Mouse (Mus musculus) monocyte, adult 5-6 weeks (primary cell): ENCODE measurements around the gene Fgfr2. TPM values are rescaled to one million over a fixed set of nuclear protein-coding genes. Genes with fewer than 3 reads are reported as not detected.
"Not testable (repeated sequence)": the region's sequence is repeated elsewhere in the genome, so short reads cannot be mapped to it uniquely, and the experiment has no call there.

Experiments
- ATAC-seq: fragments of 153-309, 156-312 bp; replicated peaks from 2 replicates; pipeline ENCODE4 v1.8.0; 2017; ENCODE audit warnings: mild to moderate bottlenecking; ENCODE audit not compliant: low TSS enrichment, insufficient number of reproducible peaks, severe bottlenecking, poor library complexity, low FRiP score
- total RNA-seq: library from RNA; stranded (forward); fragments of 200-1000, 200-491, 200-594 nt; gene quantifications from 3 replicates; pipeline ENCODE4 v1.2.3, GENCODE M21; 2017

Fgfr2 gene
- total RNA-seq, 1 experiment from 2014 or later, result not detected

DNA sequence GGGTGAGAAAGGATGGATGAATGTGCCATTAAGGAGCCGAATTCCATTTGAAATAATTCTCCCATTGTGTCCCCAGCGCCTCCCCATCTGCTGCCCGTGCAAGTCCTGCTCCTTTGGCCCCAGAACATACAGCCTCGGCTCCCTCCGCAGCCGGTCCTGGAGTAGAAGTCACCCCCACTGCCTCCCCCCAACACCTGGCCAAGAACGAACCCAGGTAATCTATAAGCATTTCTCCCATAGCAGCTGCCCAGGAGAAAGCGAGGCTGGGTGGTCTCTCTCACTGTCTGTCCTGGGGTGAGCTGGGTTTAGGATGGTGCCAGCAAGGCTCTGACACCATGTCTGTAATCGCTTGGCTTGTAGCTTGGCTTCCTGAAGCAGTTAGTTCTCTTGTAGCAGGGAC is 2448.6 kb downstream of the Fgfr2 start:
- no peak for ATAC-seq

DNA sequence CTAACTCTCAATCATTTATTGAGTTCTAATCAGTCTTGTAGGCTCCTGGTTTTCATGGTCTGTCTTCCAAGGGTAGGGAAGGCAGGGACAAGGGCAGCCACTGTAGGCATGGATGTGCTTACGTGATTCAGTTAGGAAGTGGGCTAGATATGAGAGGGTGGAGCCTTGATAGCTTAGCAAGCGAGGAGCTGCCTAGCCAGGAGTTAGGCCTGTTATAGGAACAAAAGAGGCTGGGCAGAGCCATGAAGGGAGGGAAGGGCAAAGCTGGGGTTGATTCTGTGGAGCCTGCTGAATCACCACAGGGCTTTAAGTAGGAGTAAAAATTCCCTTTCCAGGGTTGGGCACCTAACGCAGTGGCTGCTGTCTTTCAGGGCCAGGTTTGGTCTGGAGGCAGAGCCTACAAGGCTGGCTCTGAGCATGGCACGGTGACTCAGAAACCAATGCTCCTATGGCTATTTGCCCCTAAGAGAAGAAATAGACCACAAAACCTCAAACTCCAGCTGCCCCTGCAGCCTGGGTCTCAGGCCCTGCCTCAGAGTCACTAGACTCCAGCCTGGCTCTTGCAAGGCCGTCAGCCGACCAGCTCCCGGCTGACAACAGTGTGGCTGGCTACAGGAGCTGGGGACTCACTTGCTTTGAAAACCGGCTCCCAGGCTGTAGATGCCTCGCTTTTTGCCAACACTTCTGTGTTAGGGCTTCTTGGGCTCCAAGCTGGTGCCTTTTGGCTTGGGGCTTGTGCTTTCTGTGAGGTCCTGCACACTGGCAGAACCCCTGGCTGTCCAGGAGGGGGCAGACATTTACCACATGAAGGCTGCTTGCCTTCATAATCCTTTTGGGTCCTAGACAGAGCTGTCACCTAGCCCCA is 2449.7 kb downstream of the Fgfr2 start:
- ATAC-seq, result no peak

DNA sequence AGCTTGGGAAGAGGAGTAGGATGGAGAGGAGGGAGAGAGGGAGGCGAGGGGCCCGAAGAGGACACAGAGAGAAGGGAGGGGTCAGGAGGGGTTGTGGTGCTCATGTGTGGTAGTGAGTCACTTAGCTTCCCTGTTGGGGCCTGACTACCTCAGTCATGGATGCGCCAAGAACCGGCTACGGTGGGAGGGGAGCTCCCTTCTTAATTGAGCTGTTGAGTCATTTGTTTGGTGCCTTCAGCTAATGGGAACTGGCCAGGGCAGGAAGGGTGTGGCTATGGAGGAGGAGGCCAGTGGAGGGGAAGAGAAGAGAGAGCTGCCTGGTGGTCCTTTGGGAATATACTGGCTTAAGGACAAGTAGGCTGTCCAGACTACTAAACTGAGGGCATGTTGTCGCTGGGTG is 2451.8 kb downstream of the Fgfr2 start:
- no peak for ATAC-seq

DNA sequence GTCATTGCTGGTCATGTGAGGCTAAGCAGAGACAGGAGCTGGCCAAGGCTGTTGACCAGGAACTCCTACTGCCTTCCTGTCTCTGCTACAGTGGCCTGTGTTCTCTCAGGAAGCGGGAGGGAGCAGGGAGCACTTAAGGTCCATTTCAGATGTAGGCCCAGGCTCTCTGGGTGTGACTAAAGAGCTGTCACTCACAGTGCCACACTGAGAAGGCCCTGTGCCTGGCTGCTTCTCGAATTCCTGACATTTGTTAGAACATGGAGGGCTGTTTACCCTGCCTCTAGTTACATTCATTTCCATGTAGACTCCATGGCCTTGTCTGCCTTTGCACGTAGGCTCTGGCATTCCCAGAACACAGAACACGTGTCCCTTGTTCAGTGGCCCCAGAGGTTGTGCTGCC is 2452.8 kb downstream of the Fgfr2 start:
- ATAC-seq, result no peak

DNA sequence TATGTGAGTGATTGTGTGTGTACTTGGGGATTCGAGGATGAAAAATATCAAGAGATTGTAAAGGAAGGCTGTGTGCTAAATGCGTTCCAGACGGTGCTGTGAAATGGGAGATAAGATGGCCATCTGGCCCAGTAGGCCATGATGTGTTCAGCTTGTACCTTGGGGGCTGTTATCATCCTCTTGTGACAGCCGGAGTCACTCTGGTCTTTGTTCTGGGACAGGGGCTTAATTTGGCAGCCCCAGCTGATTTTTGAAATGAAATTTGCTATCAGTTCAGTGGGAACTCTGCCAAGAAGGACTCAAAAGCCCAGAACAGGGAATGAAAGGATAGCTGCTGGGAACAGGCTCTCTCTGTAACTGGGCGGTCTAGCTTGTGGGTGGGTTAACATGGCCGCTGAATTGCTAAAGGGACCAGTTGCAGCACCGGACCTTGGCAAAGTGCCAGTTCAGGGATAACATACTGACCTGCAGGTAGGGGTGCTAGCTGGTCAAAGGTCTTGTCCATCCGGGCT is 2453.7 kb downstream of the Fgfr2 start:
- ATAC-seq, result no peak

DNA sequence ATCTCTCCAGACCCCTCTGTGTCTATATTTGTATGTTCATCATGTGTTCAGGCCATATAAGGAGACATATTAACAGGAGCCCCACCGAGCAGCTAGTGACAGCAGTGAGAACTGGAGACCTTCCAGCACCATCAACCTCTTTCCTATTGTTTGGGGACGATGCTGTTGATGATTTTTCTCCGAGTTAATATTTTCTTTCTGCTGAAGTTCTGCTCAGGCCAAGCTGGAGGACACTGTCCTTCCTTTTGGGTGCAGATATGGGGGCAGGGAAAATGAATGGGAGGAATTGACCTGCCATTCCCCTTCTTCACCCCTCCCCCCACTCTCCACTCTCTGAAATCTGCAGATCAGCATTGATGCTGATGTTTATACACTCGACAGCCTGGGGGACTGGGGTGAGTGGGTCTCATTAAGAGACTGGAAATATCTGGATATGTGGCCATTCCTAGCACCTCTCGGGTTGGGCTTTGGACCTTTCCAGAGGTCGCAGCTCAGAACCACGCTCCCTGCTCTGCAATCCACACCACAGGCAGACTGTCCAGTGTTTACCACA is 2454.3 kb downstream of the Fgfr2 start:
- no peak for ATAC-seq

DNA sequence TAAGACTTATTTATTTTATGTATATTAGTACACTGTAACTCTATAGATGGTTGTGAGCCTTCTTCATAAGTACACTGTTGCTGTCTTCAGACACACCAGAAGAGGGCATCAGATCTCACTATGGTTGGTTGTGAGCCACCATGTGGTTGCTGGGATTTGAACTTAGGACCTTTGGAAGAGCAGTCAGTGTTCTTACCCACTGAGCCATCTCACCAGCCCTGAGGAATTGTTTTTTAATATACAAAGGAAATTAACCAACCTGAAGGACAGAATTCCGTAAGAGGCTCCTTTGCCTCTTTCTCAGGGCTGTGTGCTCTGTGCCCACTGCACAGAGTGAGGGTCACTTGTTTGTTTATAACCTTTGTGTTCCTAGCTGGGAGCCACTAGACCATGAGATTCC is 2455.1 kb downstream of the Fgfr2 start:
- ATAC-seq, result not testable (repeated sequence)

DNA sequence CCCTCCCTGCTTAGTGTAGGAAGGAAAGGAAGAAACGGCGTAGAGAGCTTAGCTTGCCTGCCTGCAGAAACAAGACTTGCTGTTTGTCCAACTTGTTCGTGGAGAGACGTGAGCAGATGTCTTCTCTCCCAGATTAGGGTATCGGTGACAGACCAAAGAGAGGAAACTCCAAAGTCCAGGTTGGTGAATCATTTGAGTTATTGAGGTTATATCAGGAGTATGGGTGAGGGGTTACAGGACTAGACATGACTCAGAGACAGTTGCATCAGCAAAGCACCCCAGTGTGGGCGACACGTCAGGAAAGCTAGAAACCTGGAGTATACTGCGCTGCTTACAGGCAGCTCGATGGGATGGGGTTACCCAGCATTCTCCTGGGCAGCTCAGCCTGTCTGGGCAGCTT is 2457.8 kb downstream of the Fgfr2 start:
- ATAC-seq, result no peak

DNA sequence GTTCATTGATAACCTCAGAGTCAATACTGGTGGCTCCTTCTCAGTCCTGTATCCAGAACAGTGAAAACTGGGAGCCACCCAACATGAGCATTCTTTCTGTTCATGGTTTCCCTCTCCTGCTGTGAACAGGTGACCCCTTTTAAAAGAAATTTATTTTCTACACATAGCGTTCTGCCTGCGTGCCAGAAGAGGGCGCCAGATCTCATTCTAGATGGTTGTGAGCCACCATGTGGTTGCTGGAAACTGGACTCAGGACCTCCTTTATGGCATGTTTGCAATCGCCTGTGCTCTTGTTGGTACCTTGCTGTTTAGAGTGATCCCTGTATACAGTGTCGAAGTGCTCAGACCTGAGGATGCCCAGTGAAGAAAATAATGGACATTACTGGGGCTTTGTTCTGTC is 2458.5 kb downstream of the Fgfr2 start:
- no peak for ATAC-seq

DNA sequence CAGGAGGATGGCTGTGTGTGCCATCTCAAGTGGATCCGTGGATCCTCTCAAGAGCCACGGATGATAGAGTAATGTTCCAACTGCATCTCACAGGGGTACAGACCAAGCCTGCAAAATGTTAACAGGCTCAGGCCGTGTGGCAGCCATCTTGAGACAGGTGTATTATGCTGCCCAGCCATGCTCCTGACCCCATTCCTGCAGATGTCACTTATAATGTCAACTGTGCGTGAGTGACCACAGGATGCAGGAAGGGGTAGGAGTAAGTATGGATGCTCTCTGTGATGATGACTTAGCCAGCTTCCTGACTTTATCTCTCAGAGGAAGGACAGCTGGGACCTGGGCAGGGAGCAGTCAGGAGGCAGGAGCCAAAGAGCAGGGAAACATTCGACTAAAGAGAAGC is 2459.1 kb downstream of the Fgfr2 start:
- ATAC-seq, result no peak

GRCm38 (mm10) chr7:130662869-130663268 is 2460.3 kb downstream of the Fgfr2 start:
- no peak for ATAC-seq

DNA sequence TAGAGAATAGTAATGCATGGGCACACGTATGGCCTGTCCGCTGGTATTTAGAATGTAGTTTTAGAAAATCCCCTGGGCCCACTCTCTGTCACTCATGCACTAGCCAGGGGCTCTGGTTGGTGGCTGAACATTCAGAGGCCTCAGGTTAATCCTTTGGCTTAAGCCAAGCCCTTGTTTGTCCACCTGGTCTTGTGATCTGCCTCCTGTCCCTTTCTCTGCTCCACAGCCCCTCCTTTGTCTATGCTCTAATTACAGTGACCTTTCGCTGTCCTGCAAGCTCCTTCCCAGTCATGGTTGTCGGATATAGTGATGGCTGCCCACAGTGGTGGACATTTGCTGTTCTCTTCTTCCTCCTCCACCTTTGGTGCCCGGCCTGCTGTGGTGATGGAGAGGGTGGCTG is 2460.9 kb downstream of the Fgfr2 start:
- ATAC-seq, result no peak

- ATAC-seq, result no peak
These were observed 2464.0 kb downstream of the Fgfr2 start for GRCm38 (mm10) chr7:130659129-130659528.

- ATAC-seq, result no peak
These were observed 2465.4 kb downstream of the Fgfr2 start for GRCm38 (mm10) chr7:130657751-130658150.

- ATAC-seq, result no peak
These were observed 2466.2 kb downstream of the Fgfr2 start for GRCm38 (mm10) chr7:130656965-130657364.

DNA sequence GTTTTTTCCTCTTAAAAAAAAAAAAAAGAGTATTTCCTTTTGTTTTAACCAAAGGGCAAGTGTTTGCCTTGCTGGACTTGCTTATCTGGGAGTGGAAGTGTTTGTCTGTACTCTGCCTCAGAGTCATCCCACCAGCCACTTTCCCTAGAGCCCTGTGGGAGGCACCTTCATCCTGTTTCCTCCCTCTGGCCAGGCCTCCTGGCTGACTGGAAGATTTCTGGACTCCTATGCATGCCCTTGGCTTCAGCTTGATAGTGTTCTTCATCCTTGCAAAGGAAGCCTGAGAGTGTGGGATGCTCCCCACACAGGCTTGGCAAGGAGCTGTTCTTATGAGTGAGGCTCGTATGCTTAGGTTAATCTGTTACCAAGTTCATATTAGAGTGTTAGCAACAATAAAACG is 2468.6 kb downstream of the Fgfr2 start:
- no peak for ATAC-seq

- ATAC-seq, result no peak
These were observed 2470.1 kb downstream of the Fgfr2 start for GRCm38 (mm10) chr7:130653036-130653555.

- no peak for ATAC-seq
These were observed 2472.5 kb downstream of the Fgfr2 start for GRCm38 (mm10) chr7:130650621-130651020.

GRCm38 (mm10) chr7:130649257-130649656 is 2473.9 kb downstream of the Fgfr2 start:
- ATAC-seq, result no peak

GRCm38 (mm10) chr7:130648061-130648460 is 2475.1 kb downstream of the Fgfr2 start:
- no peak for ATAC-seq
